Mouse (Mus musculus) spleen, adult 2 months (tissue): ENCODE results near the gene Zfp420. TPM values are rescaled to one million over a fixed set of nuclear protein-coding genes. Genes with fewer than 3 reads are reported as not detected.
A peak's percentile ranks its signal among the peaks of the same experiment; 100 is the strongest.

Source experiments
- DNase-seq, 2 experiments: peaks; one replicate each; pipeline versions ENCODE4 v3.0.0 to v3.0.0-alpha.2; 2012 to 2021; ENCODE audit warnings: low spot score in 2 of 2, low read depth in 1 of 2
- H3K27ac ChIP-seq: fragments of 200-500 bp; 2 replicates; pipeline ENCODE4 v1.5.1; 2012; ENCODE audit warnings: low read length, inconsistent platforms; ENCODE audit not compliant: insufficient read depth
- H3K27me3 ChIP-seq: fragments of 200-500 bp; 2 replicates; pipeline ENCODE4 v1.6.1; 2012; ENCODE audit warnings: mild to moderate bottlenecking, moderate library complexity, low read length, inconsistent platforms; ENCODE audit not compliant: control insufficient read depth, insufficient read depth
- H3K36me3 ChIP-seq: fragments of 200-500 bp; 2 replicates; pipeline ENCODE4 v1.6.1; 2012; ENCODE audit warnings: mild to moderate bottlenecking, low read length, inconsistent platforms; ENCODE audit not compliant: control insufficient read depth, insufficient read depth
- H3K4me1 ChIP-seq: fragments of 200-500 bp; 2 replicates; pipeline ENCODE4 v1.6.1; 2011; ENCODE audit warnings: inconsistent platforms; ENCODE audit not compliant: control insufficient read depth, insufficient read depth, insufficient read length
- H3K4me3 ChIP-seq: fragments of 200-500 bp; 2 replicates; pipeline ENCODE4 v1.5.1; 2011; ENCODE audit warnings: mild to moderate bottlenecking, inconsistent platforms; ENCODE audit not compliant: insufficient read depth, insufficient read length; ENCODE audit errors: extremely low read depth
- CTCF ChIP-seq: fragments of 200-500 bp; IDR thresholded peaks from 2 replicates; pipeline ENCODE4 v1.5.1; 2011; ENCODE audit warnings: mild to moderate bottlenecking, inconsistent platforms; ENCODE audit not compliant: insufficient read depth, insufficient read length, insufficient replicate concordance; ENCODE audit errors: extremely low read depth
- POLR2A ChIP-seq: fragments of 200-500 bp; IDR thresholded peaks from 2 replicates; pipeline ENCODE4 v1.6.1; 2011; ENCODE audit warnings: low read depth, low read length, inconsistent platforms
- WGBS: fragments of 180-500 bp; shearing (Covaris S2); methylation state at CpG from one replicate; pipeline ENCODE4 v1.1.7; 2018; 5-methylcytosine and 5-hydroxymethylcytosine counted together
- polyA plus RNA-seq: library from polyadenylated mRNA; depleted of rRNA; stranded (reverse); fragments of >200 nt; gene quantifications from 2 replicates; pipeline ENCODE4 v1.2.3, GENCODE M21; 2012

The Zfp420 gene
- polyA plus RNA-seq, 1 experiment = 1.2 TPM

DNA sequence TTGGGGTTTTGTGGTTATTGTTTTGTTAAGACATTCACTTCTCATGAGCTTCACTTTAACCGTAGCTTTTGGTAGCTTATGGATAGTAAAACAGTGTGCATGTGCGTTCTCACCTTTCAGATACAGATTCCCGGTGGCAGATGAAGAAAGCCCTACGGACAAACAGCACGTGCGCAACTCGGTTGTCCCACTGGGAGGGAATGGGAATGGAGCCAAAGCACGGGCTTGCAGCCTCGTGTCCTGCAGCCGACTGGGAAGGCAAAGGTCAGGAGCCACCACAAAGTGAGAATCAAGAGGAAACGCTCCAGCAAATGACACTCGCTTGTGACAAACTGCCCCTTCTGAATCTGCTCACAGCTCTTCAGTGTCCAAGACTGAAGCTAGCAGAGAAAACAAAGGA lies 31.8 kb upstream of the Zfp420 start:
- TF ChIP-seq POLR2A (no peak), CTCF (no peak)
- Histone ChIP-seq H3K4me3 (no peak overlapping the region), H3K36me3 (peaks cover 40% of the 10 kb centered on the region), H3K27ac (no peak overlapping the region), H3K4me1 (no peaks in the 10 kb centered on the region), H3K27me3 (no peaks in the 10 kb centered on the region)
- DNase-seq = no peak
- 96% methylated on average over 12 of the region's 12 CpGs for WGBS

DNA sequence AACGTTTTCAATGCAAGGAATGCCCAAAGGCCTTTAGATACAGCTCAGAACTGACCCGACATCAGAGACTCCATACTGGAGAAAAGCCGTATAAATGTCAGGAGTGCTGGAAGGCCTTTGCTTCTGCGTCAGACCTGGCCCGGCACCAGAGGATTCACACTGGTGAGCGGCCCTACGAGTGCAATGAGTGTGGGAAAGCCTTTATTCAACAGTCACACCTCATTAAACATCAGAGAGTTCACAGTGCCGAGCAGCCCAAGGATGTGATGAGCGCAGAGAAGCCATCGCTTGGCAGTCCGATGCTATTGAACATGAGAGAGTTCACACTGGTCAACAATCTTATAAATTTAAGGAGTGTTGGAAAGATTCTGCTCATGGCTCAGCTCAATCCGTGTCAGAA lies 30.0 kb upstream of the Zfp420 start:
- no peak for DNase-seq
- WGBS = 96% methylated on average over 12 of the region's 12 CpGs

DNA sequence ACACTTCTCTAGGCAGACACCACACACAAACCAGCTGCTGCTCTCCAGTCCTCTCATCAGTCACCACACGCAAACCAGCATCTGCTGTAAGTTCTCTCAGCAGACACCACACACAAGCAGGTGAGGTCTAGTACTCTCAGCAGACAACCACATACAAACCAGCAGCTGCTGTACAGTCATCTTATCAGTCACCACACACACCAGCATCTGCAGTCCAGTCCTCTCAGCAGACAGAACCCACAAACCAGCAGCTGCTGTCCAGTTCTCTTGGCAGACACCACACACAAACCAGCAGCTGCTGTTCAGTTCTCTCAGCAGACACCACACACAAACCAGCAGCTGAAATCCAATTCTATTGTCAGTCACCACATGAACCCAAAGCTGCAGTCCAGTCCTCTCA lies 23.0 kb upstream of the Zfp420 start:
- no peaks in the 10 kb centered on the region for H3K27me3 ChIP-seq
- H3K36me3 ChIP-seq = no peaks in the 10 kb centered on the region
- H3K4me3 ChIP-seq = no peak overlapping the region
- no peak for DNase-seq
- H3K4me1 ChIP-seq = no peaks in the 10 kb centered on the region
- 97% methylated on average over 1 of the region's 1 CpGs for whole genome bisulfite sequencing
- no peak for TF ChIP-seq POLR2A
- TF ChIP-seq CTCF = no peak
- no peak overlapping the region for H3K27ac ChIP-seq

More for the DNA sequence above, 30.0 kb upstream of the Zfp420 start:
- Histone ChIP-seq H3K4me3 (no peak overlapping the region), H3K27ac (no peak overlapping the region), H3K27me3 (no peaks in the 10 kb centered on the region), H3K36me3 (peaks cover 36% of the 10 kb centered on the region), H3K4me1 (no peaks in the 10 kb centered on the region)
- TF ChIP-seq CTCF (no peak), POLR2A (no peak)

DNA sequence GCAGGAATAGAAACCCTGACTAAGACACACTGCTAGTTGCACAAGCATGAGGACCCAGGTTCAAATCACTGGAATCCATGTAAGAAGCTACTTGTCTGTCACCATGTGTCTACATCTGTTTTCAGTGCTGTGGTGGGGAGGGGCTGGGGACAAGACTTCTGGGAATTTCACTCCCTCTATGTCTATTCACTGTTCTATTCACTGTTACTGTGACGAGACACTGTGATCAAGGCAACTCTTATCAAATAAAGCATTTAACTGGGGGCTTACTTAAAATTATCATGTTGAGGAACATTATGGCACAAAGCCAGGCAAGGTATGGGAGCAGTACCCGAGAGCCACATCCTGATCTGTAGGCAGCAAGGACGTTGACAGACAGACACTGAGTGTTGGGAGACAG lies 20.5 kb upstream of the Zfp420 start:
- no peaks in the 10 kb centered on the region for H3K4me1 ChIP-seq
- DNase-seq = no peak
- TF ChIP-seq POLR2A (no peak), CTCF (no peak)
- H3K27me3 ChIP-seq = no peaks in the 10 kb centered on the region
- WGBS = 86% methylated on average over 3 of the region's 3 CpGs
- no peaks in the 10 kb centered on the region; the same call in 1 of the 2 replicates for H3K36me3 ChIP-seq
- H3K27ac ChIP-seq = no peak overlapping the region
- H3K4me3 ChIP-seq = no peak overlapping the region

DNA sequence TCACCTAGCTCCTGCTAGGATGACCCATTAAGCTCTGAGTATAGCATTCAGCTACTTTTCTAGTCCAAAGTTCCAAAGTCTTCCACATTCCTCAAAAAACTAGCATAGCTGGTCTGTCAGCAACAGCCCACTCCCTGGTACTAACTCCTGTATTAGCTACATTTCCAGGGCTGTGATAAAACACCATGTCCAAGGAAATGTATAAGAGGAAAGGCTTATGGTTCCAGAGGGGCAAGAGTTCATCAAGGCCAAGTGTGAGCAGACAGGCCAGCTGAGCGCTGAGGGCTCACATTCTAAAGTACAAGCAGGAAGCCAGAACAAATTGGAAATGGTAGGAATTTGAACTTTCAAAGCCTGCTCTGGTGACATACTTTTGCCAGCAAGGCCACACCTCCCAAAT lies 17.7 kb upstream of the Zfp420 start:
- no peak overlapping the region for H3K4me3 ChIP-seq
- no peaks in the 10 kb centered on the region for H3K27me3 ChIP-seq
- H3K27ac ChIP-seq = no peak overlapping the region
- 88% methylated on average over 1 of the region's 1 CpGs for WGBS
- H3K4me1 ChIP-seq = no peaks in the 10 kb centered on the region
- DNase-seq = no peak
- peaks cover 7% of the 10 kb centered on the region for H3K36me3 ChIP-seq
- TF ChIP-seq POLR2A = no peak
- TF ChIP-seq CTCF = no peak

DNA sequence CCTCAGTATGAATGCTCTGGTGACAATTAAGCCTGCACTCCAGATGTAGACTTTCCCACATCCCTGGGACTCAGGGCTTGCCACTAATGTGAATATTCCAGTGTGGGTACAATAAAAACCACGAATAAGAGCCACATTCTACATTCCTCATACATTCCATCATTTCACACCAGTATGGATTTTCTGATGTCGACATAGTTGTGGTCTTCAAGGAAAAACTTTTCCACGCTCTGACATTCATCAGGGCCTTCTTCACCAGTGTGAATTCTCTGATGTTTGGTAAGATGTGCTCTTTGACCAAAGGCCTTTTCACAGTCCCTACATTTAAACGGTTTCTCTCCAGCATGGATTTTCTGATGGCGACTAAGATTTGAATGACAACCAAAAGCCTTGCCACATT lies 15.2 kb upstream of the Zfp420 start:
- 90% methylated on average over 5 of the region's 5 CpGs for WGBS
- TF ChIP-seq CTCF = no peak
- TF ChIP-seq POLR2A = no peak
- Histone ChIP-seq H3K27ac (no peak overlapping the region), H3K36me3 (peaks cover 7% of the 10 kb centered on the region), H3K4me1 (no peaks in the 10 kb centered on the region), H3K4me3 (no peak overlapping the region), H3K27me3 (no peaks in the 10 kb centered on the region)
- DNase-seq = no peak

DNA sequence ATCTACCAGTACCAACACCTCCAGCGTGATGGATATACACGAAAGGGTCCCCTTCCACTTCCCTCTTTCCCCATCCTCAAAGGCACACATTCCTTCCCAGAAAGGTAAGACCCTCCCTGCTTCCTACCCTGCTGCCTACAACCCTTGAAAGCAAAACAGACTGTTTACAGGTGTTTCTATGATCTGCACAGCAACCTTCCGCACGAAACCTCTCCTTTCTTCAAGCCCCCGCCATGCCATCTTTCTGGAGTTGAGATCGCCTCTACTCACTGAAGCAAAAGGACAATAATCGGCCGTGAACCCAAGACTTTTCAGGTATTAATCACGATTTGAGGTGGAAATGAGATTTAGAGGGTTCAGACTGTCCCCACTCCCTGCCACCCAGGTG lies 7.0 kb upstream of the Zfp420 start:
- Histone ChIP-seq H3K27me3 (no peaks in the 10 kb centered on the region), H3K27ac (no peak overlapping the region), H3K36me3 (no peaks in the 10 kb centered on the region), H3K4me1 (peaks cover 4% of the 10 kb centered on the region; the same call in 1 of the 2 replicates), H3K4me3 (peak overlapping the region; percentile 91; the same call in 1 of the 2 replicates)
- DNase-seq = no peak
- WGBS = 61% methylated on average over 9 of the region's 9 CpGs
- TF ChIP-seq CTCF = no peak
- no peak for TF ChIP-seq POLR2A
